Mouse (Mus musculus): ENCODE results near the gene Olfr1152. TPM values are rescaled to one million over a fixed set of nuclear protein-coding genes. Genes with fewer than 3 reads are reported as not detected.

Gene Olfr1152
- total RNA-seq (2021) = not detected

DNA sequence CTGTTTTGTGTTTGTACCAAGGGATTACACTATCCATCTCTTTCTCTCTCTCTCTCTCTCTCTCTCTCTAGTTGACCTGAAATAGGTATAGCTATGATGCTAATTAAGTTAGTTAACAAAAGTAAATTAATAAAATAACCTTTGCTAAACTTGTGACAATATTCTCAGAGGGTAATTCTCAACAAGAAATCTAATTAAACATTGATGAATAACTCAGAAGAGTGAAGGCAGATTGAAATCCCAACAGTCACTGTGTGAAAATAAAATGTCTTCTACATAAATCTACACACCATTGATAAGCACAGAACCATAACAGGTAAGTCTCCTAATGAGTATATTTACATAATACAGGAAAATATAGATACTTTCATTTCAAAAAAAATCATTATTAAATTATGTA lies at the start of gene Olfr1152:
Olfr1152 (plus strand) TSS at position 301 of the 400 bp plus-strand sequence.
- DNase-seq (ENCODE audit: extremely low spot score in 1 of 2, low spot score in 2 of 2) = no peak
- intact Hi-C loops (cut with DNase I) = no loop called here

DNA sequence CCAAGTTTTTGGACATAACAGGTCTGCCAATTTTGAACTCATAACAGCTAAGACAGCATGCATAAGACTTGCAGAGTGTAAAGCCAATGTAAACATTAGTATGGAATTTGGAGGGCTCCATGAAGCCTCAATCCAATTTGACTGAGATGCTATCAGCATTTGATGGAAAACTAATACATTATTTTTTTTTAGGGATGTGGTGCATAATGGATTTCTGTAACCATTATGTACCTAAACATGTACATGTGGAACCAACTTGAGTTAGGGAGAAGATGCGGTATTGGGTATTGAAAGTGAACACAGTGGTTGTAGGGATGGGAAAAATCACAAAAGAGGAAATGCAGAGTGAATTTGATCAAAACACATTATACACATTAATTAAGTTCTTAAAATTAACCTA lies 36.1 kb upstream of the Olfr1152 start, which contains the start of gene Olfr1148:
Olfr1148 (plus strand) TSS at position 301 of the 400 bp plus-strand sequence.
- DNase-seq (ENCODE audit: extremely low spot score in 1 of 2, low spot score in 2 of 2) = no peak
- intact Hi-C loops (cut with DNase I) = no loop called here

DNA sequence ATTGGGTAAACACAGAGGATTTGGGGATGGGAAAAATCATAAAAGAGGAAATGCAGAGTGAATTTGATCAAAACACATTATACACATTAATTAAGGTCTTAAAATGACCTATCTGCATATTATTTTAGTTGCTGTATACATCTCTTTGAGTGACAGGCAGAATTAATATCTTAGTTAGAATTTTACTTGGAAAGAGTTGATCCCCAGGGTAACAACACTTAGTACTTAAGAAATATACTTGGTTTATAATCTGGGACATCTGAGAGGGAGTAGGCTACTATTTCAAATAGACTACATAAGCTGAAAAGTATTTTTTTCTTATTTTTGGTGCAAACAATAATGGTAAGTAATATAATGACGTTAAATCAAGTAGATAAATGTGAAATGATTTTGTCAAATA lies 22.6 kb upstream of the Olfr1152 start, which contains the start of gene Olfr1150-ps1:
Olfr1150-ps1 (plus strand) TSS at position 301 of the 400 bp plus-strand sequence.
- intact Hi-C loops (cut with DNase I) = no loop called here
- no peak for DNase-seq (ENCODE audit: extremely low spot score in 1 of 2, low spot score in 2 of 2)

GRCm38 (mm10) chr2:87855562-87855961 lies 10.7 kb upstream of the Olfr1152 start, which contains the start of gene Olfr1151:
Gene Olfr1151 (plus strand): TSS chr2:87855862.
- intact Hi-C loops (cut with DNase I) = no loop called here
- no peak for DNase-seq (ENCODE audit: extremely low spot score in 1 of 2, low spot score in 2 of 2)

DNA sequence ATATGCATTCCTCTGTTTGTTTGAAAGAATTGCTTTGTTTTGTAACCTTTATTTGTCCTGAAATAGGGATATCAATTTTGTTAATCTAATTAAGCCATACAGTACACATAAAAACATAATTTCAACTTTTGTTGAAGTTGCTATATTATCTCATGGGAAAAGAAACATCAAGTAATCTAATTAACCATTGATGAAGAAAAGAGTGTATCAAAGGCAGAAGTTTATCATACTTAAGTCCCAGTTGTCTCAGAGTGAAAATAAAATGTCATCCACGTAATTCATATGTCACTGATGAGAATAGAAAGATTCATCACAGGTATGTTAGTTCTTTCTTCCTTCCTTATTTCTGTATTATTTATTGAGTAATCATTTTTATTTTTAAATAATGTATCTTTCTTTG lies 28.4 kb downstream of the Olfr1152 start, which contains the start of gene Olfr1153:
Olfr1153 (plus strand) TSS at position 301 of the 400 bp plus-strand sequence.
- intact Hi-C loops (cut with DNase I) = no loop called here
- DNase-seq (ENCODE audit: extremely low spot score in 1 of 2, low spot score in 2 of 2) = no peak

DNA sequence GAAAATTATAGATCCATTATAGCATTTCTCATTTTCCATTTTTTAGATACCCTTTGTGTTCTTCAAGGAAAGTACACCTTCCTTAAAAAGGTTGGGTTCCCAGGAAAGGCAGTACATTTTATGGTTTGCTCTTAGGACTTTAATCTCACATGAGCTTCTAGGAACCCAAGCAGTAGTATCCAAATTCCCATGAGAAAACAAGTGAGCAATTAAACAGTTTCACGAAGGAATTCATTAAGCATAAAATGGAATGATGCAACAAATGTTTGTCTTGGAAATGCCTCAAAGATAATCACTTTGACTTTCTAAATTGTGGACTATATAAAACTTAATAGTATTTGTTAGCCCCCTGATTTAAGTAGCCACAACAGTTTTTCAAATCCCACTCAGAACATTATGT lies 38.8 kb downstream of the Olfr1152 start, which contains the start of gene Olfr1154:
Olfr1154 (minus strand) TSS at position 101 of the 400 bp plus-strand sequence.
- intact Hi-C loops (cut with DNase I) = no loop called here
- no peak for DNase-seq (ENCODE audit: extremely low spot score in 1 of 2, low spot score in 2 of 2)

Other genes starting within 250 kb of the Olfr1152 start
- not detected for gene Olfr1131, start 239.4 kb upstream of the Olfr1152 start, total RNA-seq (2021)
- not detected for gene Olfr1132, start 229.0 kb upstream of the Olfr1152 start, total RNA-seq (2021)
- gene Olfr1133, start 219.1 kb upstream of the Olfr1152 start, total RNA-seq (2021) = not detected
- gene Olfr1134, start 208.0 kb upstream of the Olfr1152 start, total RNA-seq (2021) = not detected
- gene Olfr1135, start 192.8 kb upstream of the Olfr1152 start, total RNA-seq (2021) = not detected
- gene Olfr1136, start 172.5 kb upstream of the Olfr1152 start, total RNA-seq (2021) = not detected
- not detected for gene Olfr1137, start 153.3 kb upstream of the Olfr1152 start, total RNA-seq (2021)
- gene Olfr1138, start 126.5 kb upstream of the Olfr1152 start, total RNA-seq (2021) = not detected
- not detected for gene Olfr1140, start 122.7 kb upstream of the Olfr1152 start, total RNA-seq (2021)
- not detected for gene Olfr1141, start 112.5 kb upstream of the Olfr1152 start, total RNA-seq (2021)
- gene Olfr152, start 87.0 kb upstream of the Olfr1152 start, total RNA-seq (2021) = not detected
- not detected for gene Olfr1143, start 65.9 kb upstream of the Olfr1152 start, total RNA-seq (2021)
- not detected for gene Olfr1145, start 56.7 kb upstream of the Olfr1152 start, total RNA-seq (2021)
- not detected for gene Olfr1148, start 36.0 kb upstream of the Olfr1152 start, total RNA-seq (2021)
- gene Olfr1150-ps1, start 22.5 kb upstream of the Olfr1152 start, total RNA-seq (2021) = not detected
- gene Olfr1151, start 10.6 kb upstream of the Olfr1152 start, total RNA-seq (2021) = not detected
- gene Olfr1153, start 28.5 kb downstream of the Olfr1152 start, total RNA-seq (2021) = not detected
- not detected for gene Olfr1154, start 38.7 kb downstream of the Olfr1152 start, total RNA-seq (2021)
- gene Olfr1155, start 78.6 kb downstream of the Olfr1152 start, total RNA-seq (2021) = not detected
- not detected for gene Olfr1156, start 86.6 kb downstream of the Olfr1152 start, total RNA-seq (2021)
- gene Olfr1157, start 101.8 kb downstream of the Olfr1152 start, total RNA-seq (2021) = not detected
- not detected for gene Olfr74, start 108.2 kb downstream of the Olfr1152 start, total RNA-seq (2021)
- gene Olfr1158, start 123.6 kb downstream of the Olfr1152 start, total RNA-seq (2021) = not detected
- not detected for gene Olfr1160, start 141.8 kb downstream of the Olfr1152 start, total RNA-seq (2021)
- not detected for gene Olfr1161, start 156.3 kb downstream of the Olfr1152 start, total RNA-seq (2021)
- gene Olfr73, start 171.2 kb downstream of the Olfr1152 start, total RNA-seq (2021) = not detected
- gene Olfr1162, start 184.6 kb downstream of the Olfr1152 start, total RNA-seq (2021) = not detected
- not detected for gene Olfr1163, start 205.3 kb downstream of the Olfr1152 start, total RNA-seq (2021)
- gene Olfr1164, start 227.5 kb downstream of the Olfr1152 start, total RNA-seq (2021) = not detected